Mouse (Mus musculus) liver, postnatal 0 days (tissue): ENCODE measurements around the gene Rrp15.

ENCODE experiments used
- CTCF ChIP-seq: sonication (generic); IDR thresholded peaks from 2 replicates; pipeline ENCODE4 v1.5.1; 2016; ENCODE audit warnings: antibody characterized with exemption, low read depth
- EP300 ChIP-seq: IDR thresholded peaks from 2 replicates; pipeline ENCODE4 v1.6.1; 2016; ENCODE audit warnings: antibody characterized with exemption, low read depth, mild to moderate bottlenecking

DNA sequence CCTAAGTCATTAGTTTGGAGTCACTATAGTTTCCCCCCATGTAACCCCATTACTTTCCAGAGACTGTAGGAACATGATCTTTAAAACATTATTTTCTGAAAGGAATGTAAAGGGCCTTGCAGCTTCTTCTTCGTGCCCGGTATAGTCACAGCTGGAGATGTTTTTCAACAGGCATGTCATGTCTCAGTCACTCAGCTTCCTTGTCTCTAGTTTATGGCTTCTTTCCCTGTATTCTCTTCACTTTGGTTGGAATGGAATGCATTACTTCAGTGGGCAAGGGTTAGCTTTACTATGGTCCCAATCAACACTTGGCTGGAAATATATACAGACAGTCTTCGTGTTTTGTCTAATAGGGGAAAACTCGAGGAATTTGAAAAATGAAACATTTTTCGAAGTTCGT, 22.8 kb upstream of the Rrp15 start:
- TF ChIP-seq CTCF (no peak), EP300 (no peak)
